ENCODE assay signal across 14 mouse cellular contexts in the genomic region with DNA sequence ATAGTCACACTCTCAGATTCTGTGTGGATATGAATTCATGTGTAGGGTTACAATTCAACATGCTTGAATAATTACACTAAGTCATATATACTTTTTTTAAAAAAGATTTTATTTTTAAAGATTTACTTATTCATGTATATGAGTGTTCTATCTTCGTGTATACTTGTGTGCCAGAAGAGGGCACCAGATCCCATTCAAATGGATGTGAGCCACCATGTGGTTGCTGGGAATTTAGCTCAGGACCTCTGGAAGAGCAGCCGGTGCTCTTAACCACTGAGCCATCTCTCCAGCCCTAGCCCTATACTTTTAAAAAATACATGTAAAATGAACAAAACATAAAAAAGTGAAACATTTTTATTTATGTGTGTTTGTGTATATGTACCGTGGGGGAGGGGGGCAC.
"Had no signal": no experiment of that assay in that cellular context is flagged by ENCODE, and none has a peak within 500 bp of the region (broad histone marks: within the 10 kb centered on the region; RNA-seq: fewer than 3 reads in every experiment).

No protein-coding gene starts in this region.

- H3K27me3 ChIP-seq: kidney, embryonic 15.5 days; limb, embryonic 13.5 days; liver, embryonic 15.5 days; midbrain, embryonic 15.5 days; neural tube, embryonic 13.5 days had no signal

- H3K4me1 ChIP-seq: kidney, embryonic 15.5 days; limb, embryonic 13.5 days; liver, embryonic 15.5 days; midbrain, embryonic 10.5 days; midbrain, embryonic 15.5 days; neural tube, embryonic 13.5 days had no signal

- H3K4me2 ChIP-seq: kidney, embryonic 15.5 days; limb, embryonic 13.5 days; liver, embryonic 15.5 days; midbrain, embryonic 15.5 days; neural tube, embryonic 13.5 days had no signal

- ATAC-seq: lung, postnatal 0 days; midbrain, embryonic 15.5 days had no signal

- H3K27ac ChIP-seq: kidney, embryonic 15.5 days; limb, embryonic 13.5 days; liver, embryonic 15.5 days; midbrain, embryonic 10.5 days; midbrain, embryonic 15.5 days; neural tube, embryonic 13.5 days; stomach, postnatal 0 days had no signal

- H3K9ac ChIP-seq: kidney, embryonic 15.5 days; limb, embryonic 13.5 days; liver, embryonic 15.5 days; midbrain, embryonic 15.5 days; neural tube, embryonic 13.5 days had no signal

- H3K4me3 ChIP-seq: kidney, embryonic 15.5 days; limb, embryonic 13.5 days; liver, embryonic 15.5 days; midbrain, embryonic 10.5 days; midbrain, embryonic 15.5 days; neural tube, embryonic 13.5 days had no signal

- DNase-seq: kidney, adult 18-20 months; kidney, postnatal 14 days; layer of hippocampus, adult 9-11 months; layer of hippocampus, postnatal 36 days; lung, adult 2 months; right cerebral cortex, postnatal 14 days had no signal

- H3K9me3 ChIP-seq: limb, embryonic 13.5 days; liver, embryonic 15.5 days; midbrain, embryonic 10.5 days; midbrain, embryonic 15.5 days; neural tube, embryonic 13.5 days had no signal
